Mouse (Mus musculus): ENCODE measurements at regions not wholly inside any gene's neighbourhood (a gene's known extent, or its start where the extent isn't known, plus 50 kb on each side); places are given as distances from the start of the nearest gene placed in this dataset.

DNA sequence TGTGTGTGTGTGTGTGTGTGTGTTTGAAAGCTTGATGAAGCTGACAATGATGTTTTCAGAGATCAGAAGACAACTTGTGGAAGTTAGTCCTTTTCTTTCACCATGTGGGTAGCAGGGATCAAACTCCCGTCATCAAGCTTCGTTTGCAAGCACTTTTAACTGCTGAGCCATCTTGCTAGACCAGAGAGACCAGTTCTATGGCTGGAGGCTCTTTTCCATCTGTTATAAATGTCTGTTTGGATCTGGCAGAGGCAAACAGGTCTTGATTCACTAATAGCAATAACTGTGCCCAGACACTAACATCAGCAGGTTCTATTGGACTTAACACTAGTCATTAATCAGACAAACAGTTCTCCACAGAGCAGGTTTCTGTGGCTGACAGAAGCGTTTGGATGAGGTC lies 150.1 kb upstream of the Stmnd1 start:
- TF ChIP-seq CTCF (IDR thresholded peaks at IDR 0.05; ENCODE audit: extremely low read depth, insufficient read depth, insufficient read length, insufficient replicate concordance) = no peak
- TF ChIP-seq POLR2A (IDR thresholded peaks at IDR 0.05; ENCODE audit: low read depth, low read length) = no peak

Measured in spleen, adult 2 months (tissue).